In genomic region chr13:59143141-59143744, GRCm38 (mm10) we compare ENCODE assay signal across 13 mouse cellular contexts.
DNase-seq lines count a peak whose midpoint lies in the region; ATAC-seq and TF ChIP-seq lines count a peak whose summit lies in the region.
"Had no signal": no experiment of that assay in that cellular context is flagged by ENCODE, and none has a peak within 500 bp of the region (broad histone marks: within the 10 kb centered on the region; RNA-seq: fewer than 3 reads in every experiment).

No protein-coding gene starts in this region.

- no peaks in the 10 kb centered on the region for H3K27me3 ChIP-seq in forebrain, embryonic 12.5 days
- H3K27me3 ChIP-seq in hindbrain, embryonic 16.5 days (replicated peaks; ENCODE audit: control insufficient read depth, insufficient read depth, low read length), result no peaks in the 10 kb centered on the region
- H3K27me3 ChIP-seq in midbrain, postnatal 0 days (ENCODE audit: insufficient read depth, low read length), result no peaks in the 10 kb centered on the region
- H3K27me3 ChIP-seq in limb, embryonic 10.5 days (ENCODE audit: low read depth, poor library complexity, severe bottlenecking), result no peaks in the 10 kb centered on the region
- H3K27me3 ChIP-seq: CH12.LX had no signal

- no peaks in the 10 kb centered on the region for H3K36me3 ChIP-seq in forebrain, embryonic 12.5 days (replicated peaks)
- no peaks in the 10 kb centered on the region for H3K36me3 ChIP-seq in hindbrain, embryonic 16.5 days (ENCODE audit: control insufficient read depth, insufficient read depth, low read length)
- H3K36me3 ChIP-seq in midbrain, postnatal 0 days (ENCODE audit: insufficient read depth, low read length), result no peaks in the 10 kb centered on the region
- no peaks in the 10 kb centered on the region for H3K36me3 ChIP-seq in limb, embryonic 10.5 days

- H3K9ac ChIP-seq in forebrain, embryonic 12.5 days, result no peak overlapping the region
- no peak overlapping the region for H3K9ac ChIP-seq in hindbrain, embryonic 16.5 days (ENCODE audit: low read depth, low read length)
- H3K9ac ChIP-seq in midbrain, postnatal 0 days (replicated peaks; ENCODE audit: low read length, poor library complexity, severe bottlenecking), result no peak overlapping the region

- no peaks in the 10 kb centered on the region for H3K9me3 ChIP-seq in forebrain, embryonic 12.5 days
- no peaks in the 10 kb centered on the region for H3K9me3 ChIP-seq in hindbrain, embryonic 16.5 days (ENCODE audit: control insufficient read depth, low read length)
- no peaks in the 10 kb centered on the region for H3K9me3 ChIP-seq in midbrain, postnatal 0 days (ENCODE audit: low read length)
- no peaks in the 10 kb centered on the region for H3K9me3 ChIP-seq in limb, embryonic 10.5 days (replicated peaks)

- no peak for ATAC-seq in forebrain, embryonic 12.5 days (ENCODE audit: low FRiP score)
- ATAC-seq in hindbrain, embryonic 16.5 days, result peak; percentile 85
- ATAC-seq in midbrain, postnatal 0 days (ENCODE audit: low FRiP score), result peak; percentile 62

- H3K27ac ChIP-seq in forebrain, embryonic 12.5 days, result peak overlapping the region; percentile 84
- H3K27ac ChIP-seq in hindbrain, embryonic 16.5 days (ENCODE audit: low read depth, low read length), result peak overlapping the region; percentile 60
- H3K27ac ChIP-seq in midbrain, postnatal 0 days (ENCODE audit: low read depth, low read length), result peak overlapping the region; percentile 68
- H3K27ac ChIP-seq in limb, embryonic 10.5 days, result no peak overlapping the region
- H3K27ac ChIP-seq: kidney, postnatal 0 days had no signal

- H3K4me1 ChIP-seq in forebrain, embryonic 12.5 days, result peaks cover 45% of the 10 kb centered on the region
- peaks cover 26% of the 10 kb centered on the region for H3K4me1 ChIP-seq in hindbrain, embryonic 16.5 days (ENCODE audit: control insufficient read depth, insufficient read depth, low read depth, low read length)
- H3K4me1 ChIP-seq in midbrain, postnatal 0 days (ENCODE audit: insufficient read depth, low read length), result peaks cover 18% of the 10 kb centered on the region
- H3K4me1 ChIP-seq in limb, embryonic 10.5 days, result 0 out of 2 replicates have a peak, but pooled peaks cover 4% of the 10 kb centered on the region

- no peak overlapping the region for H3K4me3 ChIP-seq in forebrain, embryonic 12.5 days (replicated peaks)
- no peak overlapping the region for H3K4me3 ChIP-seq in hindbrain, embryonic 16.5 days (ENCODE audit: low read length)
- no peak overlapping the region for H3K4me3 ChIP-seq in midbrain, postnatal 0 days (ENCODE audit: low read depth, low read length)
- no peak overlapping the region for H3K4me3 ChIP-seq in limb, embryonic 10.5 days

- no peak overlapping the region for H3K4me2 ChIP-seq in forebrain, embryonic 12.5 days
- H3K4me2 ChIP-seq in hindbrain, embryonic 16.5 days (ENCODE audit: low read length), result no peak overlapping the region
- no peak overlapping the region for H3K4me2 ChIP-seq in midbrain, postnatal 0 days (ENCODE audit: low read depth, low read length, poor library complexity, severe bottlenecking)
- H3K4me2 ChIP-seq: liver, embryonic 11.5 days had no signal

- 66% methylated on average over 7 of the region's 7 CpGs for whole genome bisulfite sequencing in forebrain, embryonic 12.5 days
- WGBS in hindbrain, embryonic 16.5 days, result 47% methylated on average over 7 of the region's 7 CpGs
- WGBS in midbrain, postnatal 0 days, result 60% methylated on average over 7 of the region's 7 CpGs
- WGBS in limb, embryonic 10.5 days, result 90% methylated on average over 7 of the region's 7 CpGs

- TF ChIP-seq CTCF in midbrain, postnatal 0 days (IDR thresholded peaks at IDR 0.05), result no peak

- DNase-seq in layer of hippocampus, adult 11-12 months (ENCODE audit: low spot score), result peak; percentile 39
- DNase-seq in layer of hippocampus, postnatal 25 days (ENCODE audit: extremely low spot score in 1 of 2, low spot score in 1 of 2), result no peak
- DNase-seq in midbrain, postnatal 0 days (ENCODE audit: low spot score), result peak; percentile 91
- DNase-seq in kidney, adult 8-10 months, result no peak
- DNase-seq in adipocyte (ENCODE audit: low spot score), result no peak
- DNase-seq in limb, embryonic 10.5 days (ENCODE audit: low spot score), result no peak
- DNase-seq: right cerebral cortex, postnatal 14 days; thymus, postnatal 14 days had no signal

Comparison
In these comparisons a context has a peak if more than half of its experiments do, and no peak if none do; other contexts are left out.
1. DNase-seq: peak in layer of hippocampus, adult 11-12 months (single experiment) and midbrain, postnatal 0 days (single experiment); none in layer of hippocampus, postnatal 25 days (0 of 2), kidney, adult 8-10 months (0 of 2), adipocyte (single experiment) and limb, embryonic 10.5 days (single experiment).